Mouse (Mus musculus) CH12.LX (cell line): ENCODE data around the gene Ppm1l. TPM values are rescaled to one million over a fixed set of nuclear protein-coding genes. Genes with fewer than 3 reads are reported as not detected.

Source experiments
- DNase-seq: peaks from one replicate; pipeline ENCODE4 v3.0.0-alpha.2; 2013; ENCODE audit errors: extremely low read depth
- H3K27ac ChIP-seq: 2 replicates; pipeline ENCODE4 v1.5.1; 2012; ENCODE audit warnings: low read depth, mild to moderate bottlenecking, control low read depth, moderate library complexity; ENCODE audit not compliant: insufficient read depth
- H3K27me3 ChIP-seq: replicated peaks from 2 replicates; pipeline ENCODE3; 2012; ENCODE audit warnings: inconsistent platforms
- H3K36me3 ChIP-seq, 2 experiments: replicated peaks in 1 of 2; 2 replicates each; pipeline versions ENCODE3 to v1.6.1; 2012; ENCODE audit warnings: inconsistent platforms in 1 of 2, low read length in 1 of 2, mild to moderate bottlenecking in 1 of 2, mixed read lengths in 1 of 2, moderate library complexity in 1 of 2; ENCODE audit not compliant: control insufficient read depth in 1 of 2, insufficient read depth in 1 of 2
- H3K4me1 ChIP-seq, 2 experiments: 2 replicates each; pipeline ENCODE4 v1.6.1; 2012; ENCODE audit warnings: inconsistent platforms in 1 of 2, moderate library complexity in 1 of 2; ENCODE audit not compliant: insufficient read depth in 2 of 2, control insufficient read depth in 1 of 2
- H3K4me2 ChIP-seq: 2 replicates; pipeline ENCODE4 v1.6.1; 2012; ENCODE audit warnings: low read depth, mild to moderate bottlenecking, control low read depth; ENCODE audit not compliant: poor library complexity, insufficient read depth, severe bottlenecking
- H3K4me3 ChIP-seq, 3 experiments: fragments of 150-350 bp in 1 of 3; sonication (generic) in 1 of 3; replicated peaks in 1 of 3; 2 replicates each; pipeline versions ENCODE3 to v1.5.1; 2011 to 2012; ENCODE audit warnings: low read depth in 2 of 3, low read length in 2 of 3, mild to moderate bottlenecking in 2 of 3, moderate library complexity in 2 of 3, control low read depth in 1 of 3, improper control_type of control experiment in 1 of 3, inconsistent platforms in 1 of 3, mixed read lengths in 1 of 3; ENCODE audit not compliant: poor library complexity in 1 of 3
- H3K79me2 ChIP-seq: replicated peaks from 2 replicates; pipeline ENCODE4 v1.6.1; 2012; ENCODE audit warnings: mild to moderate bottlenecking, moderate library complexity; ENCODE audit not compliant: control insufficient read depth, poor library complexity, insufficient read depth, severe bottlenecking; ENCODE audit errors: extremely low read depth
- H3K9ac ChIP-seq: 2 replicates; pipeline ENCODE4 v1.6.1; 2012; ENCODE audit warnings: low read depth, mild to moderate bottlenecking, control low read depth, moderate library complexity; ENCODE audit not compliant: insufficient read depth
- H3K9me3 ChIP-seq: replicated peaks from 2 replicates; pipeline ENCODE3; 2012; ENCODE audit warnings: low read length, inconsistent platforms, mixed read lengths
- BHLHE40 ChIP-seq: IDR thresholded peaks from 2 replicates; pipeline ENCODE4 v1.6.1; 2011; ENCODE audit warnings: mild to moderate bottlenecking, low read depth, low read length, improper control_type of control experiment
- CHD1 ChIP-seq: IDR thresholded peaks from 2 replicates; pipeline ENCODE4 v1.6.1; 2012; ENCODE audit warnings: low read depth, low read length, improper control_type of control experiment, inconsistent platforms
- CHD2 ChIP-seq: IDR thresholded peaks from 2 replicates; pipeline ENCODE4 v1.6.1; 2011; ENCODE audit warnings: low read length, improper control_type of control experiment
- ELF1 ChIP-seq: IDR thresholded peaks from 2 replicates; pipeline ENCODE4 v1.6.1; 2014; ENCODE audit warnings: low read depth, mild to moderate bottlenecking, inconsistent platforms, low read length, improper control_type of control experiment
- EP300 ChIP-seq: IDR thresholded peaks from 2 replicates; pipeline ENCODE4 v1.6.1; 2011; ENCODE audit warnings: low read length, improper control_type of control experiment
- GABPA ChIP-seq: IDR thresholded peaks from 2 replicates; pipeline ENCODE4 v1.6.1; 2012; ENCODE audit warnings: low read depth, low read length, improper control_type of control experiment, inconsistent platforms; ENCODE audit not compliant: insufficient replicate concordance
- HCFC1 ChIP-seq: IDR thresholded peaks from 2 replicates; pipeline ENCODE4 v1.6.1; 2012; ENCODE audit warnings: low read depth, mild to moderate bottlenecking, inconsistent platforms, low read length, improper control_type of control experiment
- KAT2A ChIP-seq: IDR thresholded peaks from 2 replicates; pipeline ENCODE4 v1.6.1; 2012; ENCODE audit warnings: low read length, improper control_type of control experiment, inconsistent platforms; ENCODE audit not compliant: insufficient replicate concordance
- MAFK ChIP-seq: IDR thresholded peaks from 2 replicates; pipeline ENCODE4 v1.6.1; 2011; ENCODE audit warnings: low read length, improper control_type of control experiment; ENCODE audit not compliant: insufficient replicate concordance
- MAX ChIP-seq: IDR thresholded peaks from 2 replicates; pipeline ENCODE4 v1.6.1; 2011; ENCODE audit warnings: low read length, improper control_type of control experiment
- MYC ChIP-seq: IDR thresholded peaks from 2 replicates; pipeline ENCODE4 v1.6.1; 2011; ENCODE audit warnings: low read depth, mild to moderate bottlenecking, improper control_type of control experiment, low read length
- NRF1 ChIP-seq: IDR thresholded peaks from 2 replicates; pipeline ENCODE4 v1.6.1; 2014; ENCODE audit warnings: low read depth, mild to moderate bottlenecking, inconsistent platforms, low read length, improper control_type of control experiment, moderate library complexity
- PAX5 ChIP-seq: IDR thresholded peaks from 2 replicates; pipeline ENCODE4 v1.6.1; 2012; ENCODE audit warnings: low read length, inconsistent platforms, mixed read lengths
- POLR2A ChIP-seq: IDR thresholded peaks from 2 replicates; pipeline ENCODE4 v1.6.1; 2011; ENCODE audit warnings: low read depth, mild to moderate bottlenecking, improper control_type of control experiment, low read length
- SIN3A ChIP-seq: IDR thresholded peaks from 2 replicates; pipeline ENCODE4 v1.6.1; 2012; ENCODE audit warnings: low read length, improper control_type of control experiment, inconsistent platforms
- USF1 ChIP-seq: IDR thresholded peaks from 2 replicates; pipeline ENCODE4 v1.6.1; 2014; ENCODE audit warnings: low read depth, mild to moderate bottlenecking, inconsistent platforms, low read length, improper control_type of control experiment
- USF2 ChIP-seq: conservative IDR thresholded peaks from 2 replicates; pipeline ENCODE4 v1.6.1; 2011; ENCODE audit warnings: low read depth, low read length, improper control_type of control experiment
- ZC3H11A ChIP-seq: IDR thresholded peaks from 2 replicates; pipeline ENCODE4 v1.6.1; 2012; ENCODE audit warnings: low read depth, mild to moderate bottlenecking, inconsistent platforms, low read length, improper control_type of control experiment
- ZKSCAN1 ChIP-seq: IDR thresholded peaks from 2 replicates; pipeline ENCODE4 v1.6.1; 2012; ENCODE audit warnings: low read depth, inconsistent platforms, low read length, improper control_type of control experiment, borderline replicate concordance
- ZMIZ1 ChIP-seq: IDR thresholded peaks from 2 replicates; pipeline ENCODE4 v1.6.1; 2012; ENCODE audit warnings: low read depth, mild to moderate bottlenecking, inconsistent platforms, low read length, improper control_type of control experiment
- dilution Hi-C: fragments of 300-500 bp; cut with MboI; formaldehyde crosslinking; loops from 2 replicates; pipeline ENCODE4 v1.14.3; 2020; ENCODE audit warnings: low sequenced_read_pairs; ENCODE audit not compliant: extremely low pct_unique_long_range_greater_than_20kb, extremely low pct_ligation_motif_present
- in situ Hi-C: fragments of 300-500 bp; cut with MboI; formaldehyde crosslinking; loops from 3 replicates; pipeline ENCODE4 v1.14.3; 2019; ENCODE audit warnings: low sequenced_read_pairs, low pct_ligation_motif_present, low pct_unique_long_range_greater_than_20kb, mixed read lengths
- polyA plus RNA-seq: library from polyadenylated mRNA; unstranded; fragments of >175 nt; gene quantifications from 2 replicates; pipeline ENCODE4 v1.2.1, GENCODE M21; 2012; ENCODE audit warnings: low read depth; ENCODE audit not compliant: insufficient read length
- total RNA-seq, 2 experiments: library from RNA; depleted of rRNA; stranded (reverse); fragments of 300-350 nt in 1 of 2; fragments of >200 nt in 1 of 2; gene quantifications; 2 replicates each; pipeline ENCODE4 v1.2.3; 2012 to 2014

Gene Ppm1l
- total and polyA plus RNA-seq, 3 experiments = 0.68 to 2.4 (median 1.7) TPM

DNA sequence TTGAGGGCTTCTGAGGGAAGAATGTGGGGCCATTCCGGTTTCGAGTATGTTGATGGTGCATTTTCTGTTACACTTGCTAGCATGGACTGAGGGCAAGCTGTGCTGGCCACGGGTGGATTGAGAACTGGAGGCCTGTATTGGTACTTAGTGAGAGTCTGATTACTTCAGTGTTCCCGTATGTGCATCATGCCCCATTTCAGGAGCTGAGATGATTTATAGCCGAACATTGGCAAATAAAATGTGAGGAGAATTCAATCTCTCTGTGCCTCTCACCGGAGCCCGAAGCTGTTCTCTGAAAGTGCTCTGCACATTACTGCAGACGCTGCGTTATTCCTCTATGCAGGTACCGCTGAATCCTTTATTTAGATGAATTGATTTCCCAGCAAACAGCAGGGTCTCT is 116.9 kb downstream of the Ppm1l start:
- Histone ChIP-seq H3K4me3 (no peak overlapping the region), H3K4me1 (no peaks in the 10 kb centered on the region), H3K27ac (no peak overlapping the region), H3K4me2 (no peak overlapping the region), H3K27me3 (no peaks in the 10 kb centered on the region), H3K9ac (no peak overlapping the region), H3K9me3 (no peaks in the 10 kb centered on the region), H3K79me2 (no peaks in the 10 kb centered on the region), H3K36me3 (no peaks in the 10 kb centered on the region)
- no peak for DNase-seq
- in situ Hi-C loops = no loop called here
- dilution Hi-C loops = no loop called here
- TF ChIP-seq HCFC1 (no peak), ZC3H11A (no peak), ZMIZ1 (no peak), MAFK (no peak), CHD2 (no peak), NRF1 (no peak), BHLHE40 (no peak), USF2 (no peak), MAX (no peak), EP300 (no peak), KAT2A (no peak), PAX5 (no peak)

- peak overlapping the region; percentile 31; the same call in 1 of the 2 replicates for H3K4me2 ChIP-seq
- H3K4me1 ChIP-seq = peaks cover 0 to 6% of the 10 kb centered on the region in 2 experiments; a peak in 2 of 4 replicates
- dilution Hi-C loops (no loop called here), in situ Hi-C loops (no loop called here)
- no peak for DNase-seq
- TF ChIP-seq CHD2 = no peak
- no peak for TF ChIP-seq NRF1
- no peak for TF ChIP-seq POLR2A
- TF ChIP-seq SIN3A = no peak
- no peak for TF ChIP-seq ZKSCAN1
- TF ChIP-seq GABPA = no peak
- no peak for TF ChIP-seq CHD1
- TF ChIP-seq KAT2A = no peak
- TF ChIP-seq MYC = no peak
- no peak for TF ChIP-seq EP300
- no peak for TF ChIP-seq ELF1
- no peak for TF ChIP-seq BHLHE40
- no peak for TF ChIP-seq ZMIZ1
- no peak for TF ChIP-seq HCFC1
- TF ChIP-seq USF1 = no peak
- no peak for TF ChIP-seq USF2
- H3K36me3 ChIP-seq = no peaks in the 10 kb centered on the region
- no peaks in the 10 kb centered on the region for H3K27me3 ChIP-seq
- H3K27ac ChIP-seq = no peak overlapping the region
- H3K9ac ChIP-seq = no peak overlapping the region
- no peak overlapping the region for H3K4me3 ChIP-seq
- H3K9me3 ChIP-seq = no peaks in the 10 kb centered on the region
- no peaks in the 10 kb centered on the region for H3K79me2 ChIP-seq
These were observed 122.3 kb downstream of the Ppm1l start for GRCm38 (mm10) chr3:69438773-69439514.
